24 mouse cellular contexts compared by ENCODE assay signal in genomic region chr14:32516086-32516485, GRCm38 (mm10). TPM values are rescaled to one million over a fixed set of nuclear protein-coding genes. Genes with fewer than 3 reads are reported as not detected.
DNase-seq lines count a peak whose midpoint lies in the region; ATAC-seq and TF ChIP-seq lines count a peak whose summit lies in the region.
"Had no signal": no experiment of that assay in that cellular context is flagged by ENCODE, and none has a peak within 500 bp of the region (broad histone marks: within the 10 kb centered on the region; RNA-seq: fewer than 3 reads in every experiment).

No protein-coding gene starts in this region.

- peaks cover 41% of the 10 kb centered on the region for H3K36me3 ChIP-seq in lung, embryonic 14.5 days (ENCODE audit: insufficient read depth)
- H3K36me3 ChIP-seq in CH12.LX (replicated peaks in 1 of 2; ENCODE audit: control insufficient read depth in 1 of 2, insufficient read depth in 1 of 2, low read length in 1 of 2), result peaks cover 25 to 45% of the 10 kb centered on the region in 2 experiments

- H3K4me3 ChIP-seq in lung, embryonic 14.5 days (ENCODE audit: low read depth, low read length), result no peak overlapping the region
- no peak overlapping the region for H3K4me3 ChIP-seq in CH12.LX (replicated peaks in 1 of 3; ENCODE audit: low read depth in 2 of 3, low read length in 2 of 3, poor library complexity in 1 of 3)
- H3K4me3 ChIP-seq: forebrain, embryonic 10.5 days; heart, embryonic 13.5 days; hindbrain, embryonic 15.5 days; limb, embryonic 15.5 days had no signal

- TF ChIP-seq RAD21 in CH12.LX (IDR thresholded peaks at IDR 0.05; ENCODE audit: low read depth, low read length), result no peak

- no peaks in the 10 kb centered on the region; the same call in 1 of the 2 replicates for H3K79me2 ChIP-seq in CH12.LX (replicated peaks; ENCODE audit: control insufficient read depth, extremely low read depth, insufficient read depth, poor library complexity, severe bottlenecking)

- peak; percentile 9 for DNase-seq in lung, embryonic 14.5 days
- DNase-seq in lung, adult 18-20 months, result no peak
- peak; percentile 71 for DNase-seq in 416B (ENCODE audit: low read depth)
- peak; percentile 93 for DNase-seq in CH12.LX (ENCODE audit: extremely low read depth)
- DNase-seq in layer of hippocampus, postnatal 25 days (ENCODE audit: extremely low spot score in 1 of 2, low spot score in 1 of 2), result no peak
- no peak for DNase-seq in frontal cortex, postnatal 10 days (ENCODE audit: low spot score in 2 of 2)
- DNase-seq in layer of hippocampus, adult 9-11 months, result no peak
- DNase-seq: adrenal gland, postnatal 25 days; cerebellum, adult 2 months; cerebellum, postnatal 36 days; forebrain, postnatal 0 days; heart, postnatal 36 days; kidney, adult 11 months; thymus, adult 2 months had no signal

- no peak overlapping the region for H3K27ac ChIP-seq in lung, embryonic 14.5 days (ENCODE audit: low read depth)
- H3K27ac ChIP-seq in CH12.LX (ENCODE audit: insufficient read depth, low read depth), result no peak overlapping the region
- H3K27ac ChIP-seq: forebrain, embryonic 10.5 days; heart, embryonic 13.5 days; hindbrain, embryonic 15.5 days; limb, embryonic 15.5 days had no signal

- ATAC-seq in lung, embryonic 14.5 days (ENCODE audit: insufficient read depth), result no peak
- peak; percentile 30 for ATAC-seq in inflammation-experienced regulatory T-cells, adult 6 months
- ATAC-seq: forebrain, postnatal 0 days; Patski had no signal

- H3K9ac ChIP-seq in lung, embryonic 14.5 days, result no peak overlapping the region
- H3K9ac ChIP-seq in CH12.LX (ENCODE audit: insufficient read depth, low read depth), result no peak overlapping the region
- H3K9ac ChIP-seq: forebrain, postnatal 0 days; heart, embryonic 13.5 days; hindbrain, embryonic 15.5 days; limb, embryonic 15.5 days had no signal

- TF ChIP-seq POLR2A in CH12.LX (IDR thresholded peaks at IDR 0.05; ENCODE audit: low read depth, low read length), result no peak

- in situ Hi-C loops in CH12.LX (cut with MboI; ENCODE audit: low pct_ligation_motif_present, low pct_unique_long_range_greater_than_20kb, low sequenced_read_pairs), result no loop called here

- WGBS in lung, embryonic 14.5 days, result 76% methylated on average over 1 of the region's 1 CpGs

- no peak overlapping the region for H3K4me2 ChIP-seq in lung, embryonic 14.5 days
- no peak overlapping the region; the same call in 1 of the 2 replicates for H3K4me2 ChIP-seq in CH12.LX (ENCODE audit: insufficient read depth, low read depth, poor library complexity, severe bottlenecking)
- H3K4me2 ChIP-seq: heart, embryonic 13.5 days; hindbrain, embryonic 15.5 days; limb, embryonic 15.5 days had no signal

- no peaks in the 10 kb centered on the region for H3K27me3 ChIP-seq in lung, embryonic 14.5 days (ENCODE audit: insufficient read depth, low read length)
- H3K27me3 ChIP-seq in CH12.LX (replicated peaks), result no peaks in the 10 kb centered on the region
- H3K27me3 ChIP-seq: heart, embryonic 13.5 days; hindbrain, embryonic 15.5 days; limb, embryonic 15.5 days; Patski had no signal

- H3K4me1 ChIP-seq in lung, embryonic 14.5 days (ENCODE audit: insufficient read depth), result peaks cover 10% of the 10 kb centered on the region; the same call in 1 of the 2 replicates
- H3K4me1 ChIP-seq in CH12.LX (ENCODE audit: control insufficient read depth in 1 of 2, insufficient read depth in 2 of 2), result peaks cover 11 to 73% of the 10 kb centered on the region in 2 experiments

- TF ChIP-seq EP300 in CH12.LX (IDR thresholded peaks at IDR 0.05; ENCODE audit: low read length), result peak; percentile 62

- no peak for TF ChIP-seq CTCF in lung, embryonic 14.5 days (IDR thresholded peaks at IDR 0.05; ENCODE audit: low read depth)
- TF ChIP-seq CTCF in CH12.LX (conservative IDR thresholded peaks at IDR 0.05 in 1 of 2, IDR thresholded peaks at IDR 0.05 in 1 of 2; ENCODE audit: low read depth in 2 of 2, low read length in 2 of 2), result no peak

- no peaks in the 10 kb centered on the region for H3K9me3 ChIP-seq in lung, embryonic 14.5 days (ENCODE audit: low read depth, low read length)
- H3K9me3 ChIP-seq in CH12.LX (replicated peaks; ENCODE audit: low read length), result no peaks in the 10 kb centered on the region
- H3K9me3 ChIP-seq: forebrain, embryonic 10.5 days; heart, embryonic 13.5 days; hindbrain, embryonic 15.5 days; limb, embryonic 15.5 days had no signal

- dilution Hi-C loops in CH12.LX (cut with MboI; ENCODE audit: extremely low pct_ligation_motif_present, extremely low pct_unique_long_range_greater_than_20kb, low sequenced_read_pairs), result no loop called here

TF ChIP-seq in CH12.LX, 34 proteins besides CTCF, POLR2A, EP300 and RAD21 (continues in another document):
- TF ChIP-seq MXI1 (IDR thresholded peaks at IDR 0.05; ENCODE audit: low read depth, low read length) (no peak), ZMIZ1 (IDR thresholded peaks at IDR 0.05; ENCODE audit: low read depth, low read length) (no peak), UBTF (IDR thresholded peaks at IDR 0.05; ENCODE audit: low read depth, low read length) (no peak), ZNF384 (IDR thresholded peaks at IDR 0.05; ENCODE audit: low read depth, low read length) (no peak), ELF1 (IDR thresholded peaks at IDR 0.05; ENCODE audit: low read depth, low read length) (0 out of 2 replicates have a peak, but pooled peaks have one; percentile 25), TCF12 (IDR thresholded peaks at IDR 0.05; ENCODE audit: low read depth, low read length) (peak; percentile 35; the same call in 1 of the 2 replicates), IRF4 (IDR thresholded peaks at IDR 0.05; ENCODE audit: low read depth, low read length) (peak; percentile 21; the same call in 1 of the 2 replicates), CHD2 (IDR thresholded peaks at IDR 0.05; ENCODE audit: low read length) (0 out of 2 replicates have a peak, but pooled peaks have one; percentile 35), JUND (conservative IDR thresholded peaks at IDR 0.05; ENCODE audit: low read depth, low read length) (no peak), PAX5 (IDR thresholded peaks at IDR 0.05; ENCODE audit: low read length) (no peak), SIN3A (IDR thresholded peaks at IDR 0.05; ENCODE audit: low read length) (no peak), ETS1 (conservative IDR thresholded peaks at IDR 0.05; ENCODE audit: low read depth, low read length) (peak; percentile 87), TBP (conservative IDR thresholded peaks at IDR 0.05; ENCODE audit: low read depth, low read length) (no peak), USF2 (conservative IDR thresholded peaks at IDR 0.05; ENCODE audit: low read depth, low read length) (no peak), MYC (IDR thresholded peaks at IDR 0.05; ENCODE audit: low read depth, low read length) (peak; percentile 35; the same call in 1 of the 2 replicates), CHD1 (IDR thresholded peaks at IDR 0.05; ENCODE audit: low read depth, low read length) (no peak), GABPA (IDR thresholded peaks at IDR 0.05; ENCODE audit: insufficient replicate concordance, low read depth, low read length) (no peak), HCFC1 (IDR thresholded peaks at IDR 0.05; ENCODE audit: low read depth, low read length) (no peak), MAFK (IDR thresholded peaks at IDR 0.05; ENCODE audit: insufficient replicate concordance, low read length) (no peak), POLR2AphosphoS2 (IDR thresholded peaks at IDR 0.05; ENCODE audit: low read depth, low read length) (no peak), NRF1 (IDR thresholded peaks at IDR 0.05; ENCODE audit: low read depth, low read length) (no peak), MAZ (IDR thresholded peaks at IDR 0.05; ENCODE audit: low read depth, low read length) (no peak), MAX (IDR thresholded peaks at IDR 0.05; ENCODE audit: low read length) (no peak), E2F4 (IDR thresholded peaks at IDR 0.05; ENCODE audit: insufficient replicate concordance, low read depth, low read length) (no peak), SMC3 (IDR thresholded peaks at IDR 0.05; ENCODE audit: low read depth, low read length) (no peak), USF1 (IDR thresholded peaks at IDR 0.05; ENCODE audit: low read depth, low read length) (no peak), NELFE (IDR thresholded peaks at IDR 0.05; ENCODE audit: low read depth, low read length) (no peak), ZKSCAN1 (IDR thresholded peaks at IDR 0.05; ENCODE audit: borderline replicate concordance, low read depth, low read length) (no peak), ZC3H11A (IDR thresholded peaks at IDR 0.05; ENCODE audit: low read depth, low read length) (no peak), MEF2A (IDR thresholded peaks at IDR 0.05; ENCODE audit: borderline replicate concordance, low read depth, low read length) (peak; percentile 12; the same call in 1 of the 2 replicates), JUN (IDR thresholded peaks at IDR 0.05; ENCODE audit: insufficient read depth, low read depth, low read length) (no peak), BHLHE40 (IDR thresholded peaks at IDR 0.05; ENCODE audit: low read depth, low read length) (peak; percentile 81), RCOR1 (conservative IDR thresholded peaks at IDR 0.05; ENCODE audit: low read depth, low read length) (no peak)

RNA-seq across cellular contexts. Expression of gene Ercc6, which starts 2.8 kb away (rescaled TPM):
- polyA plus RNA-seq in lung, embryonic 14.5 days (2014; fragmentation: Nextera tagmentation; extraction: Ambion mirVana), result 18.4 and 18.8 TPM in 2 replicates
- total RNA-seq in CH12.LX (2012; rRNA removed) (10.7 and 11.3 TPM in 2 replicates), CH12.LX (2014; rRNA removed) (15.3 and 15.8 TPM in 2 replicates)
- polyA plus RNA-seq in CH12.LX (2012; ENCODE audit: insufficient read length, low read depth), result 15.1 and 16.7 TPM in 2 replicates
- polyA plus RNA-seq in inflammation-experienced regulatory T-cells, adult 6 months (2017; shearing (Covaris generic)), result 1 to 10 TPM; 4.3 to 8.8 (median 5.5) TPM
- 10 to 100 TPM; 16.8 to 22.3 TPM for total RNA-seq in layer of hippocampus, postnatal 25 days (2021)

RNA-seq across cellular contexts. Expression of gene Chat, which starts 50.3 kb away (rescaled TPM):
- not detected in 2 replicates for polyA plus RNA-seq in lung, embryonic 14.5 days (2014; fragmentation: Nextera tagmentation; extraction: Ambion mirVana)
- not detected in 2 replicates for total RNA-seq in CH12.LX (2012; rRNA removed)
- not detected in 2 replicates for total RNA-seq in CH12.LX (2014; rRNA removed)
- polyA plus RNA-seq in CH12.LX (2012; ENCODE audit: insufficient read length, low read depth), result not detected in 2 replicates
- not detected for polyA plus RNA-seq in inflammation-experienced regulatory T-cells, adult 6 months (2017; shearing (Covaris generic))
- total RNA-seq in layer of hippocampus, postnatal 25 days (2021), result not detected
- total RNA-seq: adrenal gland, postnatal 25 days; gastrocnemius, adult 18-20 months; heart, postnatal 36 days; megakaryocyte-erythroid progenitor cell, adult 5-6 weeks had no signal
- polyA plus RNA-seq: forebrain, embryonic 10.5 days; gonadal fat pad, adult 2 months; limb, embryonic 15.5 days; liver, embryonic 16.5 days; Patski had no signal

RNA-seq across cellular contexts. Expression of gene Slc18a3, which starts 51.4 kb away (rescaled TPM):
- polyA plus RNA-seq in lung, embryonic 14.5 days (2014; fragmentation: Nextera tagmentation; extraction: Ambion mirVana), result 0.09 and 0.84 TPM in 2 replicates
- total RNA-seq in CH12.LX (2012; rRNA removed), result not detected in 2 replicates
- not detected in 2 replicates for total RNA-seq in CH12.LX (2014; rRNA removed)
- not detected in 2 replicates for polyA plus RNA-seq in CH12.LX (2012; ENCODE audit: insufficient read length, low read depth)
- not detected for polyA plus RNA-seq in inflammation-experienced regulatory T-cells, adult 6 months (2017; shearing (Covaris generic))
- under 1 TPM in 1 of 2 experiments, not detected in 1; 0.10 TPM for total RNA-seq in layer of hippocampus, postnatal 25 days (2021)
- total RNA-seq: adrenal gland, postnatal 25 days; gastrocnemius, adult 18-20 months; megakaryocyte-erythroid progenitor cell, adult 5-6 weeks had no signal
- polyA plus RNA-seq: gonadal fat pad, adult 2 months; Patski had no signal

Comparison
In these comparisons a context has a peak if more than half of its experiments do, and no peak if none do; other contexts are left out.
1. DNase-seq: peak in lung, embryonic 14.5 days (single experiment), 416B (single experiment) and CH12.LX (single experiment); none in lung, adult 18-20 months (0 of 2), layer of hippocampus, postnatal 25 days (0 of 2), frontal cortex, postnatal 10 days (0 of 2) and layer of hippocampus, adult 9-11 months (single experiment).